Mouse (Mus musculus) lung, adult 2 months (tissue): ENCODE results near the gene Cep68.

Experiments used
- CTCF ChIP-seq: fragments of 200-500 bp; IDR thresholded peaks from 2 replicates; pipeline ENCODE4 v1.5.1; 2011; ENCODE audit warnings: mild to moderate bottlenecking, low read length, control low read depth; ENCODE audit not compliant: insufficient read depth
- POLR2A ChIP-seq: fragments of 200-500 bp; IDR thresholded peaks from 2 replicates; pipeline ENCODE4 v1.6.1; 2011; ENCODE audit warnings: low read depth, mild to moderate bottlenecking, control low read depth, low read length, borderline replicate concordance; ENCODE audit errors: extremely low read depth

GRCm38 (mm10) chr11:20245316-20245715, 3.9 kb downstream of the Cep68 start:
- no peak for TF ChIP-seq POLR2A
- no peak for TF ChIP-seq CTCF
